Mouse (Mus musculus) lung, adult 2 months (tissue): ENCODE results near the gene Vsig10l.

Experiments used
- CTCF ChIP-seq: fragments of 200-500 bp; IDR thresholded peaks from 2 replicates; pipeline ENCODE4 v1.5.1; 2011; ENCODE audit warnings: mild to moderate bottlenecking, low read length, control low read depth; ENCODE audit not compliant: insufficient read depth
- POLR2A ChIP-seq: fragments of 200-500 bp; IDR thresholded peaks from 2 replicates; pipeline ENCODE4 v1.6.1; 2011; ENCODE audit warnings: low read depth, mild to moderate bottlenecking, control low read depth, low read length, borderline replicate concordance; ENCODE audit errors: extremely low read depth

DNA sequence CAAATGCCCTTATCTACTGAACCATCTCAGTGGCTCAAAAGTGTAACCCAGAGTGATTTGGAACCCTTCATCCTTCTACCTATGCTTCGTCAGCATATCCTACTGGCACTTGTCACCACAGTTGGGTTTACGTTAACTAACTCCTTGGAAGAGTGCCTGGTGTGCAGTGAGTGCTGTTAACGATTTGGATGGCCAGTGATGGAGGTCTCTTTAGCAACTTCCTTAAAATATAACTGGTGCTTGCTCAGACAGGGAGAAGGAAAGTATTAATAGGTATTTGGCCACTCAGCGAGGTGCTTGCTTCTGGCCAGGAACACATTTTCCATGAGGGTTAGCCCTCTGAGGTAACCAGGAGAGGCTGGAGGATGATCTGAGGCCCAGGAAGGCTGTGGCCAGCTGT lies 15.2 kb upstream of the Vsig10l start:
- no peak for TF ChIP-seq CTCF
- no peak for TF ChIP-seq POLR2A
